Comparison of ENCODE assay signal across 8 mouse cellular contexts in genomic region chr17:48432158-48432980, GRCm38 (mm10). TPM values are rescaled to one million over a fixed set of nuclear protein-coding genes. Genes with fewer than 3 reads are reported as not detected.
A peak's percentile ranks its signal among the peaks of the same experiment; 100 is the strongest.
DNase-seq lines count a peak whose midpoint lies in the region; ATAC-seq and TF ChIP-seq lines count a peak whose summit lies in the region.
"Had no signal": no experiment of that assay in that cellular context is flagged by ENCODE, and none has a peak within 500 bp of the region (broad histone marks: within the 10 kb centered on the region; RNA-seq: fewer than 3 reads in every experiment).

Apobec2 (minus strand) TSS chr17:48432930.

- no peak for TF ChIP-seq CTCF in heart, postnatal 0 days (IDR thresholded peaks at IDR 0.05; ENCODE audit: low read depth)

- H3K36me3 ChIP-seq in heart, postnatal 0 days (replicated peaks; ENCODE audit: control insufficient read depth, insufficient read depth, low read length): no peaks in the 10 kb centered on the region
- H3K36me3 ChIP-seq in liver, embryonic 16.5 days (ENCODE audit: control insufficient read depth, insufficient read depth): no peaks in the 10 kb centered on the region
- H3K36me3 ChIP-seq: neural tube, embryonic 12.5 days had no signal

- no peak within 1 kb of the TSS for H3K4me3 ChIP-seq in brown adipose tissue, adult 24 weeks (ENCODE audit: insufficient read depth, low read depth, low read length)
- H3K4me3 ChIP-seq in heart, postnatal 0 days (ENCODE audit: low read depth, low read length): peak within 1 kb of the TSS; percentile 51
- H3K4me3 ChIP-seq in liver, embryonic 16.5 days (ENCODE audit: low read depth, low read length): no peak within 1 kb of the TSS
- H3K4me3 ChIP-seq: neural tube, embryonic 12.5 days had no signal

- no peak within 1 kb of the TSS for H3K27ac ChIP-seq in brown adipose tissue, adult 24 weeks (replicated peaks; ENCODE audit: low read depth, low read length)
- peak within 1 kb of the TSS; percentile 98 for H3K27ac ChIP-seq in heart, postnatal 0 days (ENCODE audit: low read depth)
- no peak within 1 kb of the TSS for H3K27ac ChIP-seq in liver, embryonic 16.5 days (ENCODE audit: low read length)
- H3K27ac ChIP-seq: neural tube, embryonic 12.5 days had no signal

- H3K27me3 ChIP-seq in heart, postnatal 0 days (ENCODE audit: control insufficient read depth, insufficient read depth, low read length): no peaks in the 10 kb centered on the region
- H3K27me3 ChIP-seq in liver, embryonic 16.5 days (ENCODE audit: control insufficient read depth, insufficient read depth, low read depth, low read length): no peaks in the 10 kb centered on the region
- H3K27me3 ChIP-seq: neural tube, embryonic 12.5 days had no signal

- DNase-seq in ES-CJ7 (ENCODE audit: low read depth, low spot score): peak; percentile 74
- peak; percentile 86 for DNase-seq in heart, postnatal 0 days (ENCODE audit: low spot score)
- no peak for DNase-seq in layer of hippocampus, postnatal 25 days (ENCODE audit: extremely low spot score in 1 of 2, low spot score in 1 of 2)
- no peak for DNase-seq in thymus, postnatal 4 days
- DNase-seq in adrenal gland, adult (ENCODE audit: inconsistent age in 2 of 2, low spot score in 1 of 2): no peak

- peak within 1 kb of the TSS; percentile 60 for H3K4me2 ChIP-seq in heart, postnatal 0 days (ENCODE audit: low read depth, low read length)
- H3K4me2 ChIP-seq in liver, embryonic 16.5 days (ENCODE audit: low read depth, low read length): no peak within 1 kb of the TSS
- H3K4me2 ChIP-seq: neural tube, embryonic 12.5 days had no signal

- H3K4me1 ChIP-seq in brown adipose tissue, adult 24 weeks (ENCODE audit: control insufficient read depth, insufficient read depth, insufficient read length, low read length): no peaks in the 10 kb centered on the region; the same call in 1 of the 2 replicates
- H3K4me1 ChIP-seq in heart, postnatal 0 days (ENCODE audit: control insufficient read depth, insufficient read depth): peaks cover 58% of the 10 kb centered on the region
- peaks cover 11% of the 10 kb centered on the region for H3K4me1 ChIP-seq in liver, embryonic 16.5 days (ENCODE audit: control insufficient read depth, low read depth, low read length)

- peak; percentile 81 for ATAC-seq in heart, postnatal 0 days (ENCODE audit: insufficient read depth, low read depth)
- ATAC-seq in liver, embryonic 16.5 days (ENCODE audit: low read depth): peak; percentile 37; the same call in 1 of the 2 replicates

- 27% methylated on average over 16 of the region's 16 CpGs for WGBS in heart, postnatal 0 days
- WGBS in liver, embryonic 16.5 days (ENCODE audit: insufficient replicate concordance): 42% methylated on average over 16 of the region's 16 CpGs

- no peaks in the 10 kb centered on the region for H3K9me3 ChIP-seq in heart, postnatal 0 days (replicated peaks; ENCODE audit: control insufficient read depth, low read length)
- H3K9me3 ChIP-seq in liver, embryonic 16.5 days (replicated peaks; ENCODE audit: control insufficient read depth, low read length): no peaks in the 10 kb centered on the region
- H3K9me3 ChIP-seq: neural tube, embryonic 12.5 days had no signal

- TF ChIP-seq EP300 in heart, postnatal 0 days (IDR thresholded peaks at IDR 0.05; ENCODE audit: low read depth): peak; percentile 81

- H3K9ac ChIP-seq in heart, postnatal 0 days (replicated peaks; ENCODE audit: low read depth, low read length): peak within 1 kb of the TSS; percentile 79
- H3K9ac ChIP-seq in liver, embryonic 16.5 days (ENCODE audit: low read depth, low read length): no peak within 1 kb of the TSS
- H3K9ac ChIP-seq: neural tube, embryonic 12.5 days had no signal

RNA-seq across cellular contexts. Expression of gene Apobec2, which starts in this region (rescaled TPM):
- polyA plus RNA-seq in brown adipose tissue, adult 24 weeks (2012; ENCODE audit: insufficient read depth, insufficient read length, missing spikeins): 11.2 and 20.3 TPM in 2 replicates
- 319 and 325 TPM in 2 replicates for total RNA-seq in heart, postnatal 0 days (2014; rRNA removed; ENCODE audit: low replicate concordance)
- polyA plus RNA-seq in heart, postnatal 0 days (2015; fragmentation: Nextera tagmentation; extraction: Ambion mirVana): 265 and 267 TPM in 2 replicates
- polyA plus RNA-seq in liver, embryonic 16.5 days (2015; fragmentation: Nextera tagmentation; extraction: Ambion mirVana): 2.5 and 4.3 TPM in 2 replicates
- under 1 TPM in 1 of 2 experiments, not detected in 1; 0.20 TPM for total RNA-seq in layer of hippocampus, postnatal 25 days (2021)

Comparison
In these comparisons a context has a peak if more than half of its experiments do, and no peak if none do; other contexts are left out.
1. RNA of gene Apobec2 (total RNA-seq): 319 to 325 TPM in heart, postnatal 0 days; 0.20 TPM in layer of hippocampus, postnatal 25 days; every median in the first group is over 100 times any median in the second.
2. RNA of gene Apobec2 (polyA plus RNA-seq): 265 to 267 TPM in heart, postnatal 0 days; 11.2 to 20.3 TPM in brown adipose tissue, adult 24 weeks and 2.5 to 4.3 TPM in liver, embryonic 16.5 days; every median in the first group is over 10 times any median in the second.
3. DNase-seq: peak in ES-CJ7 (single experiment) and heart, postnatal 0 days (single experiment); none in layer of hippocampus, postnatal 25 days (0 of 2), thymus, postnatal 4 days (single experiment) and adrenal gland, adult (0 of 2).